Mouse (Mus musculus) liver, postnatal 0 days (tissue): Measurements from ENCODE around the gene Prdm12. TPM values are rescaled to one million over a fixed set of nuclear protein-coding genes. Genes with fewer than 3 reads are reported as not detected.

ENCODE experiments used
- ATAC-seq: fragments of 200-750 bp; cut with Nextera tagmentation; 2 replicates; pipeline ENCODE4 v1.8.0; 2017; ENCODE audit warnings: mild to moderate bottlenecking, moderate library complexity
- DNase-seq: peaks from one replicate; pipeline ENCODE4 v3.0.0-alpha.2; 2016
- H3K27ac ChIP-seq: fragments of 300-500 bp; sonication (generic); 2 replicates; pipeline ENCODE4 v1.5.1; 2014; ENCODE audit warnings: antibody characterized with exemption, moderate library complexity, mild to moderate bottlenecking, low read depth
- H3K27me3 ChIP-seq: fragments of 300-500 bp; sonication (generic); 2 replicates; pipeline ENCODE4 v1.6.1; 2014; ENCODE audit warnings: low read length, control low read depth, mixed read lengths; ENCODE audit not compliant: insufficient read depth
- H3K36me3 ChIP-seq: fragments of 300-500 bp; sonication (generic); replicated peaks from 2 replicates; pipeline ENCODE4 v1.6.1; 2014; ENCODE audit warnings: mild to moderate bottlenecking, control low read depth, low read length, moderate library complexity, mixed read lengths; ENCODE audit not compliant: insufficient read depth
- H3K4me1 ChIP-seq: fragments of 300-500 bp; sonication (generic); 2 replicates; pipeline ENCODE4 v1.6.1; 2014; ENCODE audit warnings: antibody characterized with exemption, mild to moderate bottlenecking, control low read depth; ENCODE audit not compliant: insufficient read depth
- H3K4me2 ChIP-seq: fragments of 300-500 bp; sonication (generic); 2 replicates; pipeline ENCODE4 v1.6.1; 2014; ENCODE audit warnings: low read depth, mild to moderate bottlenecking, low read length, moderate library complexity, mixed read lengths
- H3K4me3 ChIP-seq: fragments of 300-500 bp; sonication (generic); 2 replicates; pipeline ENCODE4 v1.5.1; 2014; ENCODE audit warnings: low read depth, low read length
- H3K9ac ChIP-seq: fragments of 300-500 bp; sonication (generic); replicated peaks from 2 replicates; pipeline ENCODE4 v1.6.1; 2014; ENCODE audit warnings: mild to moderate bottlenecking, moderate library complexity
- H3K9me3 ChIP-seq: fragments of 300-500 bp; sonication (generic); 2 replicates; pipeline ENCODE4 v1.6.1; 2016; ENCODE audit warnings: mild to moderate bottlenecking, control low read depth, low read length, mixed read lengths
- CTCF ChIP-seq: sonication (generic); IDR thresholded peaks from 2 replicates; pipeline ENCODE4 v1.5.1; 2016; ENCODE audit warnings: antibody characterized with exemption, low read depth
- EP300 ChIP-seq: IDR thresholded peaks from 2 replicates; pipeline ENCODE4 v1.6.1; 2016; ENCODE audit warnings: antibody characterized with exemption, low read depth, mild to moderate bottlenecking
- WGBS: fragments of 180-500 bp; shearing (Covaris S2); extraction: QIAGEN DNeasy Blood & Tissue Kit; methylation state at CpG from one replicate; pipeline ENCODE4 v1.1.7; 2014; ENCODE audit not compliant: insufficient replicate concordance; 5-methylcytosine and 5-hydroxymethylcytosine counted together
- microRNA-seq: library from miRNA; unstranded; fragments of <30 nt; microRNA quantifications from one replicate; pipeline ENCODE4, GENCODE M21; 2016
- polyA plus RNA-seq: library from polyadenylated mRNA; unstranded; fragments of >200 nt; fragmentation: Nextera tagmentation; extraction: Ambion mirVana; gene quantifications from 2 replicates; pipeline ENCODE4 v1.2.1, GENCODE M21; 2015

Gene Prdm12
- polyA plus RNA-seq, 1 experiment from 2014 or later = not detected

DNA sequence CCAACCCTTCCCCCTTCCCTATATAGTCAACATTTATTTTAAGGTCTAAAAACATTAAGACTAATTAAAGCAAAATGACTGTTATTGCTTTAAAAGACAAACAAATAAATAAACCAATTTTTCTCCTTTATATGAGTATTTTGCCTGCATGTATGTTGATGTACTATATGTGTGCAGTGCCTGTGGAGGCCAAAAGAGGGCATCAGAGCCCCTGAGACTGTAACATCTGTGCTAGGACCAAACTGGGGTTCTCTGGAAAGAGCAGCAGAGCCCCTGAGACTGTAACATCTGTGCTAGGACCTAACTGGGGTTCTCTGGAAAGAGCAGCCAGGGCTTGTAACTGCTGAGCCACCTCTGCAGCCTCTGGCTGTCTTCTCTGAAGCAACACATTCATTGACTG is 58.4 kb downstream of the Prdm12 start:
- no peaks in the 10 kb centered on the region for H3K9me3 ChIP-seq
- peaks cover 8% of the 10 kb centered on the region for H3K36me3 ChIP-seq
- H3K9ac ChIP-seq = no peak overlapping the region
- H3K4me3 ChIP-seq = no peak overlapping the region
- H3K27ac ChIP-seq = no peak overlapping the region
- H3K4me1 ChIP-seq = no peaks in the 10 kb centered on the region
- peak; percentile 52 for TF ChIP-seq CTCF
- TF ChIP-seq EP300 = no peak
- DNase-seq (no peak), ATAC-seq (no peak)
- H3K4me2 ChIP-seq = no peak overlapping the region
- H3K27me3 ChIP-seq = no peaks in the 10 kb centered on the region

- ATAC-seq = no peak
- DNase-seq = no peak
- no peak for TF ChIP-seq EP300
- peak; percentile 22; the same call in 1 of the 2 replicates for TF ChIP-seq CTCF
- WGBS = 53% methylated on average over 7 of the region's 7 CpGs
- Histone ChIP-seq H3K27ac (no peak overlapping the region), H3K9me3 (no peaks in the 10 kb centered on the region), H3K4me1 (no peaks in the 10 kb centered on the region), H3K27me3 (no peaks in the 10 kb centered on the region), H3K4me3 (no peak overlapping the region), H3K9ac (no peak overlapping the region; the same call in 1 of the 2 replicates), H3K4me2 (no peak overlapping the region), H3K36me3 (peaks cover 5% of the 10 kb centered on the region)
Measured at GRCm38 (mm10) chr2:31700545-31701446, 61.0 kb downstream of the Prdm12 start.

DNA sequence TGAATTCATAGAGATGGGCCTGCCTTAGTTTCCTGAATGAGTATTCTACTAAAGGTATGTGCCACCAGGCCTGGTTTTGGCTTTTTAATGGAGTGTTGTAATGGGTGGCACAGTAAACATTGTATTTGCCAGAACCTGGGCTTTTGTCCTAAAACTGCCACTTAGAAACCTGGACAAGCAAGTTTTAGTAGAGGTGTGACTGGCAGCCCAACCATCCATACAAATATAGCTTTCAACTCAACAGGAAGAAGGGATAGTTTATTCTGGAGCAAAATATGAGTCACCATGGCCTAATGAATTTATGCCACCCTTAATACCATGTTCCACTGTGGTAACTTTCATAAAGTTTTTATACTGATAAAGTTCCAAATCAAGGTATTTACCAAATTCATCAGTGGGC is 63.4 kb downstream of the Prdm12 start:
- no peak overlapping the region for H3K9ac ChIP-seq
- DNase-seq (no peak), ATAC-seq (no peak)
- no peaks in the 10 kb centered on the region; the same call in 1 of the 2 replicates for H3K4me1 ChIP-seq
- no peak overlapping the region for H3K4me2 ChIP-seq
- H3K4me3 ChIP-seq = no peak overlapping the region
- no peaks in the 10 kb centered on the region; the same call in 1 of the 2 replicates for H3K36me3 ChIP-seq
- TF ChIP-seq CTCF (no peak), EP300 (no peak)
- no peaks in the 10 kb centered on the region for H3K27me3 ChIP-seq
- no peak overlapping the region for H3K27ac ChIP-seq
- no peaks in the 10 kb centered on the region for H3K9me3 ChIP-seq

Small RNA genes lying within 50 kb of the gene (microRNA-seq; reads per million reads assigned to microRNA genes)
- 2.0 reads per million for gene Mir6998

Other genes starting within 250 kb of the Prdm12 start
- gene Ass1, start 169.8 kb upstream of the Prdm12 start, polyA plus RNA-seq = 853 and 957 TPM in 2 replicates
- gene Fubp3, start 67.4 kb upstream of the Prdm12 start, polyA plus RNA-seq = 19.4 and 19.5 TPM in 2 replicates
- gene Exosc2, start 30.7 kb downstream of the Prdm12 start, polyA plus RNA-seq = 14.2 and 14.6 TPM in 2 replicates
- gene Abl1, start 48.3 kb downstream of the Prdm12 start, polyA plus RNA-seq = 4.1 and 4.5 TPM in 2 replicates
- 0.07 and 0.08 TPM in 2 replicates for gene Qrfp, start 170.5 kb downstream of the Prdm12 start, polyA plus RNA-seq
- not detected in 2 replicates for gene Fibcd1, start 206.0 kb downstream of the Prdm12 start, polyA plus RNA-seq
- gene Lamc3, start 247.3 kb downstream of the Prdm12 start, polyA plus RNA-seq = 0.02 TPM in 1 of 2 replicates, not detected in the other